Mouse (Mus musculus) Patski (cell line): Measurements from ENCODE around the gene Ndufa11. TPM values are rescaled to one million over a fixed set of nuclear protein-coding genes. Genes with fewer than 3 reads are reported as not detected.

ENCODE experiments used
- ATAC-seq: fragments of 100-300 bp; one replicate; pipeline ENCODE4 v1.8.0; 2021
- CTCF ChIA-PET: fragments of 350-600 bp; sonication (Branson Sonifier 250); formaldehyde crosslinking; loops from one replicate; lab custom pipeline; 2022; ENCODE audit warnings: inconsistent platforms; lab: Charles Lee
- POLR2A ChIA-PET: fragments of 350-600 bp; sonication (Branson Sonifier 250); formaldehyde crosslinking; loops from one replicate; lab custom pipeline; 2022; ENCODE audit warnings: antibody characterized with exemption, inconsistent platforms; lab: Charles Lee
- DNase-seq: peaks from one replicate; pipeline ENCODE4 v3.0.0-alpha.2; 2011; ENCODE audit warnings: low read depth, low spot score
- H3K27me3 ChIP-seq: fragments of 371-371 bp; one replicate; pipeline ENCODE4 v1.5.1; 2021
- CTCF ChIP-seq: fragments of 100-300 bp; IDR thresholded peaks from one replicate; pipeline ENCODE4 v1.5.1; 2021
- in situ Hi-C: fragments of 300-500 bp; cut with MboI; formaldehyde crosslinking; loops from 3 replicates; pipeline ENCODE4 v1.11.1; 2018; ENCODE audit warnings: low pct_unique_long_range_greater_than_20kb, mixed read lengths
- polyA plus RNA-seq: library from polyadenylated mRNA; unstranded; gene quantifications from one replicate; pipeline ENCODE4 v1.2.3, GENCODE M21; 2021

Ndufa11 gene
- polyA plus RNA-seq, 1 experiment from 2014 or later, result 272 TPM

DNA sequence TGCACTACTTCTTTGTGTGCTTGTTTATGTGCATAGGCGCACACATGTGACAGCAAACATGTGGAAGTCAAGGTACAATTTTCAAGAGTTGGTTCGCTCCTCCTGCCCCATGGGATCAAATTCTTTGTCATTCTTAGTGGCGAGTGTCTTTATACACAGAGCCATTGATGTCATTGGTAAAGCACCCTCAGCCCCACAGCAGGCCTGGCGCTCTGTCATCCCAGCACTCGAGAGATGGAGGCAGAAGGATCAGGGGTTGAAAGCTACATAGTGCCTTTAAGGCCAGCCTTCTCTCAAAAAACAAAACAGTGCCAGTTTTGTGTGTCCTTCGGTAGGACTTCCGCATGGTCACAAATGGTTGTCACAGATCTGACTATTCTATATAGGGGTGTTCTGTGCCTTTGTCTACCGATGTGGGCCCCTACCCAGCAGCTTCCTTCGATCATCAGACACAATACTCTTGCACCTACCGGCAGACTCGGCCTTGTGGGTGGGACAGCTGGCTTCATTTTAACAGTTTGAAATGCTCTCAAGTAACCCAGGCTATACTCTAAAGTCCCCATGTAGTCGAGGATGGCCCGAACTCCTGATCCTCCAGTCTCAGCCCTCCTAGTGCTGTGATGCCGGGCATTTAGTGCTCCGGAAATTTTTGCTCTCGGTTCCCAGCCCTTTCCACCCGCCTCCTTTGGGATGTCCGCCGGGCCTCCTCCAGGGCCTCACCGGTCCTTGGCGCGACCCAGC is 1.5 kb upstream of the Ndufa11 start:
- DNase-seq, result no peak
- ChIA-PET CTCF (interaction anchor here (1.4 to 3.0 kb wide), 2 partner anchors 12 to 22 kb away, joined by 3 to 8 read pairs; no protein-coding TSS in a partner anchor), POLR2A (interaction anchor here (0.7 to 1.2 kb wide), 3 partner anchors 10 to 12 kb away, joined by 3 to 5 read pairs (median 4); no protein-coding TSS in a partner anchor)
- in situ Hi-C loops, result loop anchor here (5.0 kb wide), 1 partner anchor 41 kb away; the partner anchor contains the start of gene Nrtn
- no peak for TF ChIP-seq CTCF
- no peaks in the 10 kb centered on the region for H3K27me3 ChIP-seq
- no peak for ATAC-seq

DNA sequence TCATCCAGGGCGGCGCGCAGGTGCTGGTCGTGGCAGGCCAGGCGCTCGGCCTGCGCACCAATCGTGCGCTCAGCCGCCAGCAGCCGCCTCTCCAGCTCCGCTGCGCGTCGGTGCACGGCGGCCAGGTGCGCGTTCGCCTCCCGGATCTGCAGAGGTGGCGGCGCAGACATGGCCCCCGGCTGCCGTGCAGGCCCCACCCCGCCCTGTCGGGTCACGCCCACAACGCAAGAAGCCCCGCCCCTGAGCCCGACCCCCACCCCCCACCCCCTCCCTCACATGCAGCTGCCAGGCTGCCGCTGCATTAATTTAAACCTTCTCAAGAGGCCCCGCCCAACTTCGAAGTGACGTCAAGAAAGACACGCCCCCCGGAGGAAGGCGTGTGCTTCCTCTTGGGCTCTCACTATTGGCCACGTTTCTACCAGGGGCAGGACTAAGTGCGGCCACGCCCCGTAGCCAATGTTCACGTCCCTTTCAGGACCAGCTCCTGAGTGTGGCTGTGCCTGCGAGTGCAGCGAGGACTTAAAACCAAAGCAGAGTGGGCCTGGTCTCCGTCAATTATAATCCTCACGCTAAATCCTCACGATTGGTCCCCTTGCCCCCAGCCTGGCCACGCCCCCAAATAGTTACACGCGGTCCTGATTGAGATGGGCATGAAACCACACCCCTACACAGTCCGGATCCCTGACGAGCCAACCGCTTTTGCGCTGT is 758 bp upstream of the Ndufa11 start:
- DNase-seq, result peak; percentile 93
- ChIA-PET CTCF (interaction anchor here (3.0 kb wide), 1 partner anchor 13 kb away, joined by 8 read pairs; no protein-coding TSS in a partner anchor), POLR2A (interaction anchor here (0.7 to 1.2 kb wide), 2 partner anchors 9 to 11 kb away, joined by 3 to 5 read pairs; no protein-coding TSS in a partner anchor)
- ATAC-seq, result peak; percentile 85
- in situ Hi-C loops, result loop anchor here (5.0 kb wide), 1 partner anchor 40 kb away; the partner anchor contains the start of gene Nrtn
- no peaks in the 10 kb centered on the region for H3K27me3 ChIP-seq
- TF ChIP-seq CTCF, result no peak

DNA sequence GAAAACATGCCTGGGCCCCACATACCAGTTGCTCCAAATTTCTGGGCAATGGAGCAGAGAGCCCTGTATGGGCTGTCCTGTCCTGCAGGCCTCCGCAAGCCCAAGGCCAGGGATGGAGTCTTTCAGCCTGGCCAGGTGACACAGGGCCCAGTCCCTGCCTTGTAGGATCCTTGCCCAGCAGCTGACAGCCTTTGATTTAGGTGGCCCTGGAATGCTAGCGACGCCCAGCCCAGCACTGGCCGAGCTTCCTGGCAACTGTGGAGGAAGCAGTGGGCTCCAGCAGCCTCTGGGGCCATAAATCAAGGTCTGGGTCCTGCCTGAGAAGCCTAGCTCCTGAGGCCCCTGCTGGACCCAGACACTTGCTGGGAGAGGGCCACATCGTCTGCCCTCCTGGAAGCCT is 4.9 kb downstream of the Ndufa11 start:
- no peak for DNase-seq
- CTCF ChIA-PET, result no interaction called here
- in situ Hi-C loops, result no loop called here
- no peak for ATAC-seq
- POLR2A ChIA-PET, result no interaction called here
- H3K27me3 ChIP-seq, result no peaks in the 10 kb centered on the region
- no peak for TF ChIP-seq CTCF

DNA sequence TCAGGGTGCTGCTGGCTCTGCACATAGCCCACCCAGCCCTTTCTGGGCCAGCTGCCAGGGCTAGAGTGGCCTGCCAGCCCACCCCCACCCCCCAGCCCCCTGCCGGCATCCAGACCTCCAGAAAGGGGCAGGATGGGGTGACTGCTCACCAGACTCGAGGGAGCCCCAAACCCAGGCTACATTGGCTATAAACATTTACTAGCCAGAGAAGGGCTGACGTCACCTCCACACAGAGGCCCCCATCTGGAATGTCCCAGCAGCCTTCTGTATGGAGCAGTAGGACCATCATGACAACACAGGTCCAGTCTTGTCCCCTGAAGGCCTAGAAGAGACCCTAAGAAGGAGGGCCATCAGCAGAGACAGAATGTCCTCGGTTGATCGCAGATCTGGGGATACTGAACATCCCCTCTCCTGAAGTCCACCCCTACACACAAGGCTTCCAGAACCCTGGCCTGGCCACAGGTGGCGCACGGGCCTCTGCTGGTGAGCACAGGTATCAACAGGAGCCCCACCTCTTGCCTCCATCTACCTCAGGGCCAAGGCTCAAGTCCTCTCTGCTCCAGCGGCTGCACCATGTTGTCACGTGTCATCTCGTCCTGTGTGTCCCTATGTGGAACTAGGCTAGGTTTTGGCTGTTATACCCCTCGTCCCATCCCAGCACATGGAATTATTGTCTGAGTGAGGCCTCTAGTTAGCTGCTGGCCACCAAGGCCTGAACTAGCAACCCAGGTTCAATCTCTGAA is 6.0 kb downstream of the Ndufa11 start:
- ATAC-seq (no peak), DNase-seq (no peak)
- no peak for TF ChIP-seq CTCF
- in situ Hi-C loops, result no loop called here
- POLR2A ChIA-PET, result interaction anchor here (0.6 kb wide), 1 partner anchor 9 kb away, joined by 3 read pairs; no protein-coding TSS in a partner anchor
- H3K27me3 ChIP-seq, result no peaks in the 10 kb centered on the region
- CTCF ChIA-PET, result no interaction called here

DNA sequence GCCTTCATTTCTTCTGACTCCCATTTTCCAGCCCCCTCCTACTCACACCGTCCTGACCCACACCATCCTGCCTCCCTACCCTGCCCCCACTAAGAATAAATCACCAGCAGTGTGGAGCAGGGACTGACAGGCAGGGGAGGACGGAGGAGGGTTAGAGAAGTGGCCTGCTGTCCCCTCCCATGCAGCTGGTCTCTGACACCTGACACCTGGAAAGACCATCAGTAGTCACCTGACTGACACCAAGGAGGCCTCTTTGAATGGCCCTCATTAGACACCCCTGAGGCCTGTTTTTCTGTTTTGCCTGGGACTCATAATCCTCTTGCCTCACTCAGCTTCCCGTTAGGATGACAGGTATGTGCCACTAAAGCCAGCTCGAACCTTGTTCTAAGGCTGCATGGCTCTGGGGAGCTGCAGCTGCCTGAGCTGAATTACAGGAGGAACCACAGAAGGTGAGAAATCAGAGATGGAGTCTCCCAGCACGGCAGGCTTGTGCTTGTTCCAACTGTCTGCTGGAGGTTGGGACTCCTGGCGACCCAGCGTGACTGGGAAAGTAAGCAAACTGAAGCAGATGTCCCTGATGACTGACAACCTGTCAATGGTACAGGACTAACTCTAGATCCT is 9.6 kb downstream of the Ndufa11 start:
- H3K27me3 ChIP-seq, result peaks cover 20% of the 10 kb centered on the region
- POLR2A ChIA-PET, result interaction anchor here (1.0 kb wide), 1 partner anchor 36 kb away, joined by 3 read pairs; no protein-coding TSS in a partner anchor
- ATAC-seq (no peak), DNase-seq (no peak)
- no peak for TF ChIP-seq CTCF
- CTCF ChIA-PET, result no interaction called here
- in situ Hi-C loops, result no loop called here

DNA sequence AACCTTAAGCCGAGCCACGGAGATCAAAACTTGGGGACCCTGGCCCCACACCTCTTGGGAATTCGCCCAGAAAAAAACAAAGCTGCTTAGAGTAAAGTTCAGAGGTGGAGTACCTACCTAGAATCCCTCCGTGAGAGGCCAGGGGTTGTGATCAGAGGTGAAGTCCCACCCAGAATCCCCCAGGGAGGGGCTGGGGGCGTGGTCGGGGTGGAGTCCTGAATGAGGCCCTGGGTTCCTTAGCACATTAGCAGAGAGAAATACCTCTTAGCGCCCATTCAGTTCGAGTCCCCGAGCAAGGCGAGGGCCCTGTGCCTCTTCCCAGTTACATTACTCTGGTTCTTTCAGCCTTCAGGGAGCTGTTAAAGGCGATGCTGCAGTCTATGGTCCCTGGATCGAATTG is 10.1 kb downstream of the Ndufa11 start:
- in situ Hi-C loops, result no loop called here
- POLR2A ChIA-PET, result interaction anchor here (1.0 kb wide), 1 partner anchor 35 kb away, joined by 3 read pairs; no protein-coding TSS in a partner anchor
- DNase-seq (no peak), ATAC-seq (no peak)
- CTCF ChIA-PET, result no interaction called here
- TF ChIP-seq CTCF, result no peak
- H3K27me3 ChIP-seq, result peaks cover 23% of the 10 kb centered on the region

DNA sequence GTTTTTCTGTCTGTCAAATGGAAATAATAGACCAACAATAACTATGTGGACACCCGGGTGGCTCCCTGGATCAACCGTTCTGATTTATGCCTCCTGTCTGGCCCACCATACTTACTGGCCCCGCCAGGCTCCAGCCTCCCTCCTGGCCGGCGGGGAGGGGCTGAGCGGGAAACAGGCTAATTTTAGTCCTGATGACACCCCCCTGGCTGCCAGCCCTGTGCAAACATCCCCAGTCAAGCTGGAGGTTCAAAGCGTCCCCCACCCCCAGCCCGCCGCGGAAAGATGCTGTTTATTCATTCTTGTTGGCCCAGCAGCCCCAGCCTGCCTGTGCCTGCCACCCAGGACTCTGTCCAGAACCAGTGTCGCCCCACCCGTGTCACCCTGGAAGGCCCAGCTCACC is 10.6 kb downstream of the Ndufa11 start:
- ChIA-PET POLR2A (interaction anchor here (1.0 kb wide), 1 partner anchor 35 kb away, joined by 3 read pairs; no protein-coding TSS in a partner anchor), CTCF (no interaction called here)
- in situ Hi-C loops, result no loop called here
- DNase-seq, result no peak
- no peak for TF ChIP-seq CTCF
- no peak for ATAC-seq
- peaks cover 25% of the 10 kb centered on the region for H3K27me3 ChIP-seq

DNA sequence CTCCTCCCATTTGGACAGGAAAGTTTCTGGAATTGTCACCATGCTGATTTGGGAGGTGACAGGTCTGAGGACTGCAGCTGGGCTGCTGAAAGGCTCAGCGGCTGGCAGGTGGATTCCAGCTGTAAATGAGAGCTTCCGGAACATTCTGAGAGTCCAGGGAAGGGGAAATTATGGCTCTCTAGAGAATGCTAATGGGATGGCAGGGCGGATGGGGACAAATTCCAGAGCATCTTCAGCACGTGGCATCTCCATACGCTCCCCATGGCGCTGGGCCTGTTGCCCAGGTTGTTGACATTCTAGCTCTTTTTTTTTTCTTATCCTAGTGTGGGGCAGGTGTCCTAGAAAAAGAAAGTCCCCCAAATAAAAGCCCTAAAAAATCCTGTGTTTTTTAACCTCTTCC is 11.6 kb downstream of the Ndufa11 start:
- in situ Hi-C loops, result no loop called here
- ChIA-PET CTCF (no interaction called here), POLR2A (interaction anchor here (0.6 to 0.7 kb wide), 2 partner anchors 22 to 60 kb away, joined by 3 to 4 read pairs; no protein-coding TSS in a partner anchor)
- peaks cover 36% of the 10 kb centered on the region for H3K27me3 ChIP-seq
- no peak for DNase-seq
- no peak for ATAC-seq
- TF ChIP-seq CTCF, result no peak

DNA sequence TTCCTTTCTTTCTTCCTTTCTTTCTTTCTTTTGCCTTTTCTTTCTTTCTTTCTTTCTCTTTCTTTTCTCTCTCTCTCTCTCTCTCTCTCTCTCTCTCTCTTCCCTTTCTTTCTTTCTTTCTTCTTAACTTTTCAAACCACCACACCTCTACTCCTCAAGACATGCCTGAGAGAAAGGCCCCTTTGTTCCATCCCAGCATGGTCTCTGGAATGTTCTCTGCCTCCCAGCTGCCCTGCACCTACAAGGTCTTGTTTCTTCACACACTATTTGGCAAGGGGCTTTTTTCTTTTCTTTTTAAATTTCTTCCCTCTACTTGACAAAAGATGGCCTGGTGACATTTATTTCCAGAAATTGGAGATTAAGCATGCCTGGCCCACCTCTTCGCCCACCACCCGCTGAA is 12.1 kb downstream of the Ndufa11 start:
- in situ Hi-C loops, result no loop called here
- no peak for TF ChIP-seq CTCF
- DNase-seq (no peak), ATAC-seq (no peak)
- H3K27me3 ChIP-seq, result peaks cover 40% of the 10 kb centered on the region
- POLR2A ChIA-PET, result interaction anchor here (0.6 kb wide), 1 partner anchor 60 kb away, joined by 4 read pairs; no protein-coding TSS in a partner anchor
- CTCF ChIA-PET, result no interaction called here
